Mouse (Mus musculus) limb, embryonic 10.5 days (tissue): ENCODE data around the gene Wwox. TPM values are rescaled to one million over a fixed set of nuclear protein-coding genes. Genes with fewer than 3 reads are reported as not detected.

Source experiments
- DNase-seq: peaks from one replicate; pipeline ENCODE4 v3.0.0-alpha.2; 2017; ENCODE audit warnings: low spot score
- H3K27ac ChIP-seq: fragments of 300-500 bp; sonication (generic); 2 replicates; pipeline ENCODE4 v1.5.1; 2016; ENCODE audit warnings: mild to moderate bottlenecking
- H3K27me3 ChIP-seq: fragments of 300-500 bp; sonication (generic); 2 replicates; pipeline ENCODE4 v1.6.1; 2016; ENCODE audit warnings: low read depth, mild to moderate bottlenecking; ENCODE audit not compliant: poor library complexity, severe bottlenecking
- H3K36me3 ChIP-seq: fragments of 300-500 bp; sonication (generic); 2 replicates; pipeline ENCODE4 v1.6.1; 2016; ENCODE audit warnings: mild to moderate bottlenecking, moderate library complexity
- H3K4me1 ChIP-seq: fragments of 300-500 bp; sonication (generic); 2 replicates; pipeline ENCODE4 v1.6.1; 2016
- H3K4me3 ChIP-seq: fragments of 300-500 bp; sonication (generic); 2 replicates; pipeline ENCODE4 v1.5.1; 2016; ENCODE audit warnings: mild to moderate bottlenecking, moderate library complexity
- H3K9me3 ChIP-seq: fragments of 300-500 bp; sonication (generic); replicated peaks from 2 replicates; pipeline ENCODE4 v1.6.1; 2016; ENCODE audit warnings: mild to moderate bottlenecking
- WGBS: fragments of 180-500 bp; shearing (Covaris S2); methylation state at CpG from one replicate; pipeline ENCODE4 v1.1.7; 2016; 5-methylcytosine and 5-hydroxymethylcytosine counted together
- polyA plus RNA-seq: library from polyadenylated mRNA; unstranded; fragments of >200 nt; fragmentation: Nextera tagmentation; extraction: Ambion mirVana; gene quantifications from 2 replicates; pipeline ENCODE4 v1.2.1, GENCODE M21; 2016

Gene Wwox
- polyA plus RNA-seq, 1 experiment from 2014 or later: 8.6 TPM

DNA sequence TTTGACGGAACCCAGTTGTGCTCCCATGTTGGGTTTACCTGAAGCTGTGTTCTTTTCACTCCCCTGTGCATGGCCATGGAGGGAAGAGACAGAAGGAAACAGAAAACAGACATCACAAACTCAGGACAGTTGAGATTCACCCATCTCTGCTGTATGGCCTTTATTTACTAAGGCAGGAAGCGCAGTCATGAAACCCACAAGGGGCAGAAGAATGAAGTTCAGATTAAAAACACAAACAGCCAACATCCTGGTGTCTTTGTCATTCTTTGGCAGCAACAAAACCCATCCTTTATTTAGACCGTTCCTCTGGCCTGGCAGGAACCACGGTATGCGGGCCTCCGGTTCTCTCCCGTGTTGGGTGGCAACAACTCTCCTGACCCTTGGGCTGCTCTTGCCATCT lies 350.2 kb downstream of the Wwox start:
- H3K4me3 ChIP-seq: no peak overlapping the region
- no peaks in the 10 kb centered on the region for H3K9me3 ChIP-seq
- 91% methylated on average over 7 of the region's 7 CpGs for WGBS
- DNase-seq: no peak
- no peaks in the 10 kb centered on the region for H3K4me1 ChIP-seq
- H3K27ac ChIP-seq: no peak overlapping the region
- no peaks in the 10 kb centered on the region for H3K36me3 ChIP-seq
- no peaks in the 10 kb centered on the region for H3K27me3 ChIP-seq

DNA sequence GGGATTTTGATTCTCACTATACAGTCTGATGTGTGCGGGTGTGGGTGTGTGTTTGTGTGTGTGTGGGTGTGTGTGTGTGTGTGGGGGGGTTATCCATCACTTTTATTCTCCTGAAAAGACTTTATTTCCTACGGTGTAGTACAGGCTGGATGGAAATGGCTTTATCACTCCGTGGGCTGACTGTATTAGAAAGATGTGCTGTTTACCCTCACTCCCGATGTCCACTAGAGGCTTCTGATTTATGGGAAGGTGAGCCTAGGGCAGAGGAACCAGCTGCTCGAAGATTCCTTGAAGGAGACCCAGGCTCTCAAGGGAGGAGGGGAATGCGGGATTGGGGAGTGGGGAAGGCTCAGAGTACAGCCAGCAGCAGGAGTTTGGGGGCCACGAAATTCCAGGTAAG lies 351.3 kb downstream of the Wwox start:
- Histone ChIP-seq H3K27me3 (no peaks in the 10 kb centered on the region), H3K4me3 (no peak overlapping the region), H3K4me1 (no peaks in the 10 kb centered on the region), H3K27ac (no peak overlapping the region), H3K36me3 (no peaks in the 10 kb centered on the region), H3K9me3 (no peaks in the 10 kb centered on the region)
- WGBS: 69% methylated on average over 7 of the region's 7 CpGs
- no peak for DNase-seq

DNA sequence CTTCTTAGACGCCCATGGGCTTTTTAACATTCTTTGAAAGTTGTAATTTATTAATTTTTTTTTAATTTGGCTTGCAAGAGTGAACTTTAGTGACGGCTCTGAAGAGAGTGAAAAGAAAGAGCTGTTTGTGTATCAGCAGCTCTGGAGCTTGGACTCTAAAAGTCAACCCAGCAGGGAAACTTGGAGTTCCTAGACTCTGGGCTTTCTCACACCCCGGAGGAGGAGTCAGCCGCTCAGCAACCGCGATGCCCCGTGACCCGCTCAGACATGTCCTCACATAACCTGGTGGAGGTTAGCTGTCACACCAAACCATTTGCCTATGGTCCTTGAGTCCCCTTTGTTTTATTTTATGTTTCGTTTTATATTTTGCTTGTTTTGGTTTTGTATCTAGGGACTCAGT lies 354.2 kb downstream of the Wwox start:
- WGBS: 89% methylated on average over 9 of the region's 9 CpGs
- Histone ChIP-seq H3K27ac (no peak overlapping the region), H3K36me3 (no peaks in the 10 kb centered on the region), H3K9me3 (no peaks in the 10 kb centered on the region), H3K4me3 (no peak overlapping the region), H3K27me3 (no peaks in the 10 kb centered on the region), H3K4me1 (no peaks in the 10 kb centered on the region)
- no peak for DNase-seq

DNA sequence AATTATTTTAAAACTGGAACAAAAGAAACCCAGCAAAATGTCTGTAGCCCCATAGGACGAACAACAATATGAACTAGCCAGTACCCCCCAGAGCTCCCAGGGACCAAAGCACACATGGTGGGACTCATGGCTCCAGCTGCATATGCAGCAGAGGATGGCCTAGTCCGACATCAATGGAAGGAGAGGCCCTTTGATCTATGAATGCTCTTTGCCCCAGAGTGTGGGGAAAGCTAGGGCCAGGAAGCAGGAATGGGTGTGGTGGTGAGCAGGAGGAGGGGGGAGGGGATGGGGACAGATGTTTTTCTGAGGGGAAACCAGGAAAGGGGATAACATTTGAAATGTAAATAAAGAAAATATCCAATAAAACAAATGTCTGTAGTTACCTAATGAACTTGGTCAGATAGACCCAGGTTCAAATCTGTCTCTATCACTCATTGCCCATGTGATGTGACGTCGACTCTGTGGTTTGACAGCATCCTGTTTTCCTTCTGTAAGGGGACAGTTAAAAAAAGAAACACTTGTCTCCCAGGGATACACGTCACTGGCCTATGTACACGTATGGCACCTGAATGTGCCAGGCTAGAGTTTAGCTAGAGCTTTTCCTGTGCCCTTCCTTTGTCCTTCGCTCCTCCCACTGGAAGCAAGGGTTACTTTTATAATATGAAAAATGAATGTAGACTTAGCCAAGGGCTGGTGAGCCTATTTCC lies 362.1 kb downstream of the Wwox start:
- 53% methylated on average over 7 of the region's 7 CpGs for WGBS
- no peak overlapping the region for H3K4me3 ChIP-seq
- H3K27ac ChIP-seq: no peak overlapping the region
- H3K4me1 ChIP-seq: peaks cover 6% of the 10 kb centered on the region
- DNase-seq: no peak
- H3K36me3 ChIP-seq: no peaks in the 10 kb centered on the region
- no peaks in the 10 kb centered on the region for H3K9me3 ChIP-seq
- no peaks in the 10 kb centered on the region for H3K27me3 ChIP-seq

DNA sequence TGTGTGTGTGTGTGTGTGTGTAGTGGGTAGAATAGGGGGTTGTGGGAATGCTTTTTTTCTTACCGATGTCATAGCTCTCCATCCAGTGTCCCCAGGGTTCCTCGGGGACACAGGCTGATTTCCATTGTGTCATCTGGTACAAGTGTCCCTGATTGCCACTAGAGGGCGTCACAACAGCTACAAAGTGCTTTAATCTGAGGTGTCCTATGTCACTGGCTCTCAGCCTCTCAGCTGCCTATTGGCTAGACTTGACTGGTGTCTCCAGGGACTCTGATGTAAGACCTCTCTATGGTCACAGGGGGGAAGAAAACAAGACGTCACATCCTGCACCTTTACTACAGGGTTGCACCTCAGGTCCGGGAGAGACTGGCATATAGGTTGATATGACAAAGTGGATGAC lies 363.7 kb downstream of the Wwox start:
- 61% methylated on average over 5 of the region's 5 CpGs for WGBS
- Histone ChIP-seq H3K4me1 (peaks cover 6% of the 10 kb centered on the region), H3K27me3 (no peaks in the 10 kb centered on the region), H3K36me3 (no peaks in the 10 kb centered on the region), H3K4me3 (no peak overlapping the region), H3K9me3 (no peaks in the 10 kb centered on the region), H3K27ac (no peak overlapping the region)
- DNase-seq: no peak

DNA sequence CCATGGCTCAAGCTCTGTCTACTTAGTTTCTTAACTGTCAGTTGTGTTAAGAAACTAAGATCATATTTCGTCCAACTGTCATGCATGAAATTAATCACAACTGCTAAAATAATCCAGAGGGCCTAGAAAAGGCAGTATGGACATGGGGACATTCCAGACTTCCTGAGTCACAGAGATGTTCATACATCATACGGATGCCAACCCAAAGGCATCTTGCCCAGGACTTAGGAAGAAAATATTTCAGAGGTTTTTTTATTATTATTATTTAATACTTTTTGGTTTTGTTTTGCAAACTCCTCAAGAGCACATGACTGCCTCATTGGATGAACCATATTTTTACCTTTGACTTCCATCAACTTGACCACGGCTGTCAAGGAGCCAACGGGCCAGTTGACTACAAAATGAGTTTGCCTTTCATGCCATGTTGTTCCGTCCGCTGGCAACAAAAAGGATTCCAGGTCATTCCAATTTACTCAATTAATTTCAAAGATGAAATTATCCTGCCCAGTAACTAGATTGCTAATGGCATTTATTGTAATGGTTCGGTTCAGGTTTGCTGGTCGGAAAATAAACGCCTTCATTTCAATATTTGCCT lies 367.5 kb downstream of the Wwox start:
- 94% methylated on average over 9 of the region's 9 CpGs for WGBS
- Histone ChIP-seq H3K4me3 (no peak overlapping the region), H3K4me1 (no peaks in the 10 kb centered on the region)

DNA sequence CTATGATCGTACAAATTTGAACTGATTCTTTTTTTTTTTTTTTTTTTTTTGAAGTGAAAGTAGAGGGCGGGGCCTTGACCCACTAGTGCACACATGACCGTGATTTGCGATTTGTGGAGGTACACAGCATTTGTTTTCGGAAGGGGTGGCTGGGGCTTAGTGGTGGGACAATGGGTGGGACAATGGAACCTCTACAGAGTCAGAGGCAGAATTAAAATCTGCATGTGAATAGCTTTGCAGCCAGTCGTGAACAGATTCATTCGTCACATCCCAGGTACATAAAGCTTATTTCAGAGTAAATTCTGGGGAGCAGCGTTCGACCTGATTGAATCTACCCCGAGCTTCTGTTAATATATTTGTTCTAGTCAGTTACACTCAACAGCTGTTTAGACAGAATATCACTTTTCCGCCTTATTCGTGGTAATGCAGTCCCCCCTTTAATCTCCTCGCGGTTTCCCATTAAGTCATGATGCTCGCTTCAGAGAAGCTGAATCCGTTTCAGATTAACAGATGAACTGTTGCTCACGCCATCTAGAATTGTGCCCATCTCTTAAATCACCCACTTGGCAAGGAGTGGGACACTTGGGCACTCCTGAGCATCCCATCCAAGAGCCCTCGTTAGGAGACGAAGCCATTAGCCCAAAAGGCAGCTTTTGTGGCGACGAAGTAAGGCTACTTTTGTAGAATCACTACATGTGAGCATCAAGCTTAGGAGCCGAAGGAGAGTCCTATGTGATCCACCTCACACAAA lies 368.4 kb downstream of the Wwox start:
- no peaks in the 10 kb centered on the region for H3K36me3 ChIP-seq
- no peaks in the 10 kb centered on the region for H3K4me1 ChIP-seq
- H3K27me3 ChIP-seq: no peaks in the 10 kb centered on the region
- WGBS: 94% methylated on average over 22 of the region's 22 CpGs
- DNase-seq: no peak
- no peaks in the 10 kb centered on the region for H3K9me3 ChIP-seq
- no peak overlapping the region for H3K27ac ChIP-seq
- H3K4me3 ChIP-seq: no peak overlapping the region

More for the DNA sequence above, 367.5 kb downstream of the Wwox start:
- no peaks in the 10 kb centered on the region for H3K9me3 ChIP-seq
- no peak overlapping the region for H3K27ac ChIP-seq
- H3K27me3 ChIP-seq: no peaks in the 10 kb centered on the region
- DNase-seq: no peak
- H3K36me3 ChIP-seq: no peaks in the 10 kb centered on the region

DNA sequence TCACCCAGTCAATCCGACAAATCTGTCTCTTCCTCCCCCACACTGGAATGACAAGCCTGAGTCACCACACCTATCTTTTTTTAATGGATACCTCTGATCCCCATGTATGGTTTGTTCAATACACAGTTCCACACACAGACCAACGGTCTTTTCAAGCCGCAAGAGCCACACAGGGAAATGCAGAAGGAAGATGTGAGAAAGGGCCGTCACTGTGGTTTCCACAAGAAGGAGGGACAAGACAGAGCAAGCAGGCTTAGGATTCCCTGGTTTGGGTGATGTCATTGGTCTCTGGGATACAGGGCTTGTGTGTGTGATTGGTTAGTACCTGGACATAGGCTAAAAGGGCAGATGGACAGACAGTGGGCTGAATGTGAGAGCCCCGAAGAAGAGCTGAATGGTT lies 371.0 kb downstream of the Wwox start:
- Histone ChIP-seq H3K4me3 (no peak overlapping the region), H3K4me1 (no peaks in the 10 kb centered on the region; the same call in 1 of the 2 replicates), H3K27ac (no peak overlapping the region), H3K9me3 (no peaks in the 10 kb centered on the region), H3K36me3 (no peaks in the 10 kb centered on the region), H3K27me3 (no peaks in the 10 kb centered on the region)
- WGBS: 93% methylated on average over 5 of the region's 5 CpGs
- no peak for DNase-seq

DNA sequence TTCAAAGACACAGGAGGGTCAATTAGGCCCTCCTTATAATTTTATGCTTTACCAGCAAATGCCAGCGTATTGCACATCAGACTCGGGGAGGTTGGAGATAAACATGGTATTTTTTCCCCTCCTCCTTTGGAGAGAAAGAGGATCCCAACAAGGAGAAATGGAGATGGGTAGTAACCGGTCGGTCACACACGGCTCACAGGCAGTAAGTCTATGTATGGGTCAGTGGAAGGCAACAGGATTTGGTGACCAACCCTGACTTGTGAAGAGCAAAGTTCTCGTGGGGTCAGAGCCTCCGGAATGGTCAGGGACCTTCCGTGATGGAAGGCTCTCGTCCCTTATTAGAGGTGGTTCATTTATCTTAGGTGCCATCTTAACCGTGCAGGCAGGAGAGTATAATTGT lies 374.4 kb downstream of the Wwox start:
- no peaks in the 10 kb centered on the region for H3K36me3 ChIP-seq
- DNase-seq: no peak
- H3K4me3 ChIP-seq: no peak overlapping the region
- H3K4me1 ChIP-seq: peaks cover 12% of the 10 kb centered on the region
- no peaks in the 10 kb centered on the region for H3K9me3 ChIP-seq
- 94% methylated on average over 10 of the region's 10 CpGs for whole genome bisulfite sequencing
- H3K27me3 ChIP-seq: no peaks in the 10 kb centered on the region
- H3K27ac ChIP-seq: no peak overlapping the region

DNA sequence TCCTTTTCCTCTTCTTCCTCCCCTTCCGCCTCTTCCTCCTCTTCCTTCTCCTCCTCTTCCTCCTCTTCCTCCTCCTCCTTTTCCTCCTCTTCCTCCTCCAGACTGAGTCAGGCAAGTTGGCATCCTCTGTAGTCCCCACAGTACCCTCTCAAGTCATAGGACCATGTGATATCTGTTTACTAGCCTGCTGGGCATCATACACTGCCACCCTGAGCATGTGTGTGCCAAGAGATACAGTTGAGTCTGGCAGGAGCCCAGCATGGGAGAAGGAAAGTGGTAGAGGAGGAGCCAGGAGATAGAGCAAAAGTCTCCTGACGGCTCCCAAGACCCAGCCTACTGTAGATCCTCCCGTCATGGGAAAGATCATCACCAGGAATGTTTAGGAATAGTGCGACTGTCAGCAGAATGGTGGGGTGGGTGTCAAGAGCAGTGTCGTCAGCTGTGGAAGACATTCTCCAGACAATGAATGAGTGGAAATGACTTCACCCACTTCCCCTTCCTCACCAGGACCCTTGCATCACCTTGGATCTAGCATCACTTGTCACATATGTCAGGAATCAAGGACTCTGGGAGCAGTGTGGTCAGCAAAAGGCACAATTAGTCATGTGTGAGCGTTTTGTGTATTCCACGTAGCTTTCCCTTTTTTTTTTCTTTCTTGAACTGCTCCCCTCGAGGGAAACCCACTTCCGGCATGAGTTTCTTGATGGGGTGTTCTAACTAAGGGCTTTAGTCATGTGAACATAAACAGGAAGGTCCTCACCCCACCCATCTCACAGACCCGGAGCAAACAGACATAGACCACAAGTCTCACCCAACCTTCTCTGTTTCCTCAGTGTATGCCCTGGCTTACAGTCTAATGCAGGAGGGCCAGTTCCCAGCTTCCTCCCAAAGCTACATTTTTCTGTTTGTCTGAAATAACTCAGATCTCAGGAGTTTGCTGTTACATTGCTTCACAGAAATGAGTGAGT lies 375.6 kb downstream of the Wwox start:
- WGBS: 69% methylated on average over 10 of the region's 10 CpGs

DNA sequence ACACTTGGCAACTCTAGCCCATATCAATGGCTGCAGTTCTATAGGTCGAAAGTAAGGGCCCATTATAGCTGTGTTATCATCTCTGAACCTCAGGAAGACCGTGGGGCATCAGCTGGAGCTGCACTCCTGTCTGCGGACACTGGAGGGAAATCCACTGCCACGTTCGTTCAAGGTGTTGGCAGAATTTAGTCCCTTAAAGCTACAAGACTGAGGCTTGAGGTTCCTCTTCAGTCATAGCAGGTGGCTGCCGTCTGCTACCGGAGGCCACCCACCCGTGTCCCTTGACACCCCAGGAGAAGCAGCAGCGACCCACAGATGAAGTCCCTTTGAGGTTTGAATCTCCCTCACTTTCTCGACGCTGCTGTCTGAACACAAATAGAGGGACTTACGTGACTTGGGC lies 376.9 kb downstream of the Wwox start:
- WGBS: 85% methylated on average over 12 of the region's 12 CpGs
- no peak overlapping the region for H3K27ac ChIP-seq
- peaks cover 12% of the 10 kb centered on the region for H3K4me1 ChIP-seq
- DNase-seq: no peak
- no peak overlapping the region for H3K4me3 ChIP-seq
- H3K36me3 ChIP-seq: no peaks in the 10 kb centered on the region
- no peaks in the 10 kb centered on the region for H3K9me3 ChIP-seq
- H3K27me3 ChIP-seq: no peaks in the 10 kb centered on the region

More for the DNA sequence above, 375.6 kb downstream of the Wwox start:
- DNase-seq: no peak
- Histone ChIP-seq H3K4me3 (no peak overlapping the region), H3K27ac (no peak overlapping the region), H3K36me3 (no peaks in the 10 kb centered on the region), H3K9me3 (no peaks in the 10 kb centered on the region), H3K27me3 (no peaks in the 10 kb centered on the region), H3K4me1 (peaks cover 12% of the 10 kb centered on the region)

DNA sequence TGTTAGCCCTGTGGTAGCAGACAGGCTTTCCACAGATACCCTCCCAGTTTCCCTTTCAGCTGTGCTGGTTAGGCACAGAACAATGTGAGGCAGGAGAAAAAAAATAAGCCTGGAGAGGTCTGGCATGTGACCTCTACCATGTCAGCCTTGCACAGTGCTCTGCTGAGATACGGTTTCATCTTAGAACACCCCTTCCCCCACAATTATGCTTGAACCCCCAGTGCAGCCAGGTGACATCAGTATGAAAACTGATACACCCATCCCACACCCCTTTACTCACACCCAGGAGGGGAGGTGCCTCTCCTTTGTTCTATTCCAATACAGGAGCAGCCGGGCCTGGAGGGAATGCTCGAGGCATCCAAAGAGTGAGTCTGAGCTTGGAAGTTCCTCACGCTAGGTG lies 377.5 kb downstream of the Wwox start:
- WGBS: 62% methylated on average over 4 of the region's 4 CpGs
- H3K27ac ChIP-seq: no peak overlapping the region
- no peaks in the 10 kb centered on the region for H3K36me3 ChIP-seq
- DNase-seq: no peak
- H3K9me3 ChIP-seq: no peaks in the 10 kb centered on the region
- H3K4me3 ChIP-seq: no peak overlapping the region
- peaks cover 12% of the 10 kb centered on the region for H3K4me1 ChIP-seq
- no peaks in the 10 kb centered on the region for H3K27me3 ChIP-seq
